In genomic region chr9:34689375-34689774, GRCm38 (mm10) we compare ENCODE assay signal across 19 mouse cellular contexts.
"Had no signal": no experiment of that assay in that cellular context is flagged by ENCODE, and none has a peak within 500 bp of the region (broad histone marks: within the 10 kb centered on the region; RNA-seq: fewer than 3 reads in every experiment).

No protein-coding gene starts in this region.

- H3K9me3 ChIP-seq: intestine, embryonic 15.5 days; limb, embryonic 12.5 days; limb, embryonic 15.5 days; midbrain, embryonic 12.5 days; midbrain, embryonic 15.5 days; neural tube, embryonic 12.5 days; neural tube, embryonic 15.5 days; stomach, embryonic 15.5 days had no signal

- H3K4me2 ChIP-seq: intestine, embryonic 15.5 days; limb, embryonic 12.5 days; limb, embryonic 15.5 days; liver, embryonic 11.5 days; lung, embryonic 14.5 days; midbrain, embryonic 12.5 days; midbrain, embryonic 15.5 days; neural tube, embryonic 12.5 days; neural tube, embryonic 15.5 days; stomach, embryonic 15.5 days had no signal

- H3K27me3 ChIP-seq: intestine, embryonic 15.5 days; limb, embryonic 12.5 days; limb, embryonic 15.5 days; midbrain, embryonic 12.5 days; midbrain, embryonic 15.5 days; neural tube, embryonic 12.5 days; neural tube, embryonic 15.5 days; stomach, embryonic 15.5 days had no signal

- H3K9ac ChIP-seq: intestine, embryonic 15.5 days; limb, embryonic 12.5 days; limb, embryonic 15.5 days; liver, embryonic 14.5 days; liver, postnatal 0 days; lung, embryonic 14.5 days; midbrain, embryonic 12.5 days; midbrain, embryonic 15.5 days; neural tube, embryonic 12.5 days; neural tube, embryonic 15.5 days; stomach, embryonic 15.5 days had no signal

- DNase-seq: kidney, adult 11 months; kidney, adult 9 months; kidney, postnatal 10 days; liver, postnatal 0 days; lung, embryonic 14.5 days; spleen, adult 18-20 months; thymus, postnatal 36 days had no signal

- H3K27ac ChIP-seq: intestine, embryonic 15.5 days; limb, embryonic 12.5 days; limb, embryonic 15.5 days; liver, embryonic 14.5 days; macrophage; midbrain, embryonic 12.5 days; midbrain, embryonic 15.5 days; neural tube, embryonic 12.5 days; neural tube, embryonic 15.5 days; stomach, embryonic 15.5 days had no signal

- H3K4me3 ChIP-seq: intestine, embryonic 15.5 days; limb, embryonic 12.5 days; limb, embryonic 15.5 days; midbrain, embryonic 12.5 days; midbrain, embryonic 15.5 days; neural tube, embryonic 12.5 days; neural tube, embryonic 15.5 days; stomach, embryonic 15.5 days had no signal

- ATAC-seq: intestine, embryonic 15.5 days; liver, postnatal 0 days; lung, postnatal 0 days; midbrain, embryonic 15.5 days had no signal

- H3K36me3 ChIP-seq: intestine, embryonic 15.5 days; limb, embryonic 12.5 days; limb, embryonic 15.5 days; midbrain, embryonic 12.5 days; midbrain, embryonic 15.5 days; neural tube, embryonic 12.5 days; neural tube, embryonic 15.5 days; stomach, embryonic 15.5 days had no signal

- H3K4me1 ChIP-seq: intestine, embryonic 15.5 days; limb, embryonic 12.5 days; limb, embryonic 15.5 days; midbrain, embryonic 15.5 days; neural tube, embryonic 12.5 days; neural tube, embryonic 15.5 days; stomach, embryonic 15.5 days had no signal
